ENCODE assay signal across 11 mouse cellular contexts in genomic region chr14:30019792-30020575, GRCm38 (mm10). TPM values are rescaled to one million over a fixed set of nuclear protein-coding genes. Genes with fewer than 3 reads are reported as not detected.
"Had no signal": no experiment of that assay in that cellular context is flagged by ENCODE, and none has a peak within 500 bp of the region (broad histone marks: within the 10 kb centered on the region; RNA-seq: fewer than 3 reads in every experiment).

No protein-coding gene starts in this region.

- H3K4me1 ChIP-seq: limb, embryonic 13.5 days; midbrain, embryonic 13.5 days; stomach, embryonic 15.5 days had no signal

- H3K27ac ChIP-seq: limb, embryonic 13.5 days; macrophage; midbrain, embryonic 13.5 days; stomach, embryonic 15.5 days had no signal

- DNase-seq: layer of hippocampus, adult 9-11 months; layer of hippocampus, postnatal 36 days; lung, embryonic 14.5 days; lung, postnatal 10 days; right cerebral cortex, postnatal 14 days had no signal

- H3K27me3 ChIP-seq: limb, embryonic 13.5 days; midbrain, embryonic 13.5 days; stomach, embryonic 15.5 days had no signal

- H3K4me3 ChIP-seq: limb, embryonic 13.5 days; midbrain, embryonic 13.5 days; stomach, embryonic 15.5 days had no signal

- ATAC-seq: intestine, embryonic 16.5 days; midbrain, embryonic 13.5 days had no signal

- H3K36me3 ChIP-seq: limb, embryonic 13.5 days; midbrain, embryonic 13.5 days; stomach, embryonic 15.5 days had no signal

RNA-seq across cellular contexts. Expression of gene Il17rb, which starts 11.3 kb away (rescaled TPM):
- total RNA-seq: megakaryocyte-erythroid progenitor cell, adult 5-6 weeks had no signal
- polyA plus RNA-seq: macrophage had no signal
